Mouse (Mus musculus) intestine, embryonic 14.5 days (tissue): ENCODE measurements around the gene Ffar1. TPM values are rescaled to one million over a fixed set of nuclear protein-coding genes. Genes with fewer than 3 reads are reported as not detected.

Experiments used
- polyA plus RNA-seq: library from polyadenylated mRNA; unstranded; fragments of >200 nt; fragmentation: Nextera tagmentation; extraction: Ambion mirVana; gene quantifications from 2 replicates; pipeline ENCODE4 v1.2.1, GENCODE M21; 2014

Gene Ffar1
- polyA plus RNA-seq, 1 experiment from 2014 or later: 0.14 TPM

Other genes starting within 250 kb of the Ffar1 start
- gene Upk1a, start 248.7 kb downstream of the Ffar1 start, polyA plus RNA-seq: 12.1 and 15.3 TPM in 2 replicates
- 1,084 and 1,229 TPM in 2 replicates for gene Cox6b1, start 235.4 kb downstream of the Ffar1 start, polyA plus RNA-seq
- not detected in 2 replicates for gene Etv2, start 225.7 kb downstream of the Ffar1 start, polyA plus RNA-seq
- 96.4 and 101 TPM in 2 replicates for gene Rbm42, start 211.2 kb downstream of the Ffar1 start, polyA plus RNA-seq
- gene Haus5, start 196.6 kb downstream of the Ffar1 start, polyA plus RNA-seq: 48.7 and 49.5 TPM in 2 replicates
- gene Pmis2, start 190.0 kb downstream of the Ffar1 start, polyA plus RNA-seq: not detected in 2 replicates
- gene 2200002J24Rik, start 162.6 kb downstream of the Ffar1 start, polyA plus RNA-seq: 1.4 TPM in 2 replicates
- 1.0 and 2.2 TPM in 2 replicates for gene Atp4a, start 149.4 kb downstream of the Ffar1 start, polyA plus RNA-seq
- 213 and 238 TPM in 2 replicates for gene Tmem147, start 132.0 kb downstream of the Ffar1 start, polyA plus RNA-seq
- 0.51 TPM in 1 of 2 replicates, not detected in the other for gene Gapdhs, start 117.9 kb downstream of the Ffar1 start, polyA plus RNA-seq
- 1.5 and 2.7 TPM in 2 replicates for gene Sbsn, start 110.1 kb downstream of the Ffar1 start, polyA plus RNA-seq
- gene Dmkn, start 97.8 kb downstream of the Ffar1 start, polyA plus RNA-seq: 0.61 and 1.3 TPM in 2 replicates
- gene Krtdap, start 73.7 kb downstream of the Ffar1 start, polyA plus RNA-seq: 0.80 and 0.86 TPM in 2 replicates
- 2.4 and 5.9 TPM in 2 replicates for gene Ffar2, start 37.8 kb downstream of the Ffar1 start, polyA plus RNA-seq
- 0.32 and 0.39 TPM in 2 replicates for gene Ffar3, start 5.4 kb downstream of the Ffar1 start, polyA plus RNA-seq
- gene Cd22, start 18.8 kb upstream of the Ffar1 start, polyA plus RNA-seq: 0.12 TPM in 1 of 2 replicates, not detected in the other
- 0.22 and 0.35 TPM in 2 replicates for gene Mag, start 53.3 kb upstream of the Ffar1 start, polyA plus RNA-seq
- gene Hamp2, start 63.1 kb upstream of the Ffar1 start, polyA plus RNA-seq: not detected in 2 replicates
- gene Hamp, start 82.5 kb upstream of the Ffar1 start, polyA plus RNA-seq: not detected in 2 replicates
- 22.3 and 22.7 TPM in 2 replicates for gene Usf2, start 95.2 kb upstream of the Ffar1 start, polyA plus RNA-seq
- gene Lsr, start 111.9 kb upstream of the Ffar1 start, polyA plus RNA-seq: 123 and 135 TPM in 2 replicates
- gene Fam187b, start 112.2 kb upstream of the Ffar1 start, polyA plus RNA-seq: 7.1 and 9.4 TPM in 2 replicates
- 18.1 and 22.8 TPM in 2 replicates for gene Fxyd5, start 180.9 kb upstream of the Ffar1 start, polyA plus RNA-seq
- 21.1 and 23.0 TPM in 2 replicates for gene Fxyd7, start 189.9 kb upstream of the Ffar1 start, polyA plus RNA-seq
- 71.8 and 74.1 TPM in 2 replicates for gene Fxyd1, start 195.6 kb upstream of the Ffar1 start, polyA plus RNA-seq
- gene Lgi4, start 197.8 kb upstream of the Ffar1 start, polyA plus RNA-seq: 1.2 and 2.4 TPM in 2 replicates
- 70.2 and 71.5 TPM in 2 replicates for gene Fxyd3, start 215.1 kb upstream of the Ffar1 start, polyA plus RNA-seq